Mouse (Mus musculus) testis, adult 2 months (tissue): Measurements from ENCODE around the gene Olfr11.

Experiments
- CTCF ChIP-seq: fragments of 200-500 bp; IDR thresholded peaks from 2 replicates; pipeline ENCODE4 v1.5.1; 2012; ENCODE audit warnings: low read depth, mild to moderate bottlenecking, inconsistent platforms, low read length, moderate library complexity; ENCODE audit not compliant: control insufficient read depth, insufficient read depth, insufficient replicate concordance
- POLR2A ChIP-seq: fragments of 200-500 bp; IDR thresholded peaks from 2 replicates; pipeline ENCODE4 v1.6.1; 2012; ENCODE audit warnings: low read depth, mild to moderate bottlenecking, inconsistent platforms, low read length, moderate library complexity; ENCODE audit not compliant: control insufficient read depth

- no peak for TF ChIP-seq CTCF
- TF ChIP-seq POLR2A = no peak
Observed at GRCm38 (mm10) chr13:21642418-21642817, at the start of gene Olfr11.
